9 mouse cellular contexts compared by ENCODE assay signal in genomic region chr10:58652418-58653394, GRCm38 (mm10). TPM values are rescaled to one million over a fixed set of nuclear protein-coding genes. Genes with fewer than 3 reads are reported as not detected.
A peak's percentile ranks its signal among the peaks of the same experiment; 100 is the strongest.
DNase-seq lines count a peak whose midpoint lies in the region; ATAC-seq and TF ChIP-seq lines count a peak whose summit lies in the region.
"Had no signal": no experiment of that assay in that cellular context is flagged by ENCODE, and none has a peak within 500 bp of the region (broad histone marks: within the 10 kb centered on the region; RNA-seq: fewer than 3 reads in every experiment).

No protein-coding gene starts in this region.

- no peaks in the 10 kb centered on the region for H3K36me3 ChIP-seq in heart, postnatal 0 days (replicated peaks; ENCODE audit: control insufficient read depth, insufficient read depth, low read length)
- no peaks in the 10 kb centered on the region for H3K36me3 ChIP-seq in limb, embryonic 14.5 days (ENCODE audit: control insufficient read depth, insufficient read depth, low read length)

- H3K4me3 ChIP-seq in heart, postnatal 0 days (ENCODE audit: low read depth, low read length), result no peak overlapping the region
- no peak overlapping the region for H3K4me3 ChIP-seq in limb, embryonic 14.5 days (replicated peaks; ENCODE audit: low read length)

- no peak overlapping the region for H3K9ac ChIP-seq in heart, postnatal 0 days (replicated peaks; ENCODE audit: low read depth, low read length)
- peak overlapping the region; percentile 17; the same call in 1 of the 2 replicates for H3K9ac ChIP-seq in limb, embryonic 14.5 days (ENCODE audit: low read depth, low read length, severe bottlenecking)

- TF ChIP-seq EP300 in heart, postnatal 0 days (IDR thresholded peaks at IDR 0.05; ENCODE audit: low read depth), result no peak

- H3K27me3 ChIP-seq in heart, postnatal 0 days (ENCODE audit: control insufficient read depth, insufficient read depth, low read length), result no peaks in the 10 kb centered on the region
- H3K27me3 ChIP-seq in limb, embryonic 14.5 days (ENCODE audit: control insufficient read depth, insufficient read depth, low read length), result no peaks in the 10 kb centered on the region

- H3K9me3 ChIP-seq in heart, postnatal 0 days (replicated peaks; ENCODE audit: control insufficient read depth, low read length), result no peaks in the 10 kb centered on the region
- H3K9me3 ChIP-seq in limb, embryonic 14.5 days (ENCODE audit: control insufficient read depth, low read length), result no peaks in the 10 kb centered on the region

- no peak for TF ChIP-seq CTCF in heart, postnatal 0 days (IDR thresholded peaks at IDR 0.05; ENCODE audit: low read depth)

- H3K4me2 ChIP-seq in heart, postnatal 0 days (ENCODE audit: low read depth, low read length), result no peak overlapping the region
- H3K4me2 ChIP-seq in limb, embryonic 14.5 days (replicated peaks; ENCODE audit: low read depth, low read length, severe bottlenecking), result peak overlapping the region; percentile 22

- no peak for TF ChIP-seq POLR2A in limb, embryonic 14.5 days (IDR thresholded peaks at IDR 0.05; ENCODE audit: borderline replicate concordance, extremely low read depth, insufficient read depth, insufficient read length)

- peak; percentile 30 for DNase-seq in 3134 (ENCODE audit: extremely low read depth, insufficient read length, low spot score)
- DNase-seq in adrenal gland, postnatal 14 days, result peak; percentile 65
- peak; percentile 55 for DNase-seq in heart, postnatal 0 days (ENCODE audit: low spot score)
- no peak for DNase-seq in limb, embryonic 14.5 days (ENCODE audit: low spot score)
- DNase-seq in B cell, adult 2 months, result no peak
- no peak for DNase-seq in cerebellum, postnatal 25 days
- no peak for DNase-seq in layer of hippocampus, adult 18-20 months (ENCODE audit: low spot score in 2 of 2)

- peaks cover 12% of the 10 kb centered on the region for H3K4me1 ChIP-seq in heart, postnatal 0 days (ENCODE audit: control insufficient read depth, insufficient read depth)
- H3K4me1 ChIP-seq in limb, embryonic 14.5 days (ENCODE audit: control insufficient read depth, insufficient read depth, low read length), result peaks cover 21% of the 10 kb centered on the region

- WGBS in heart, postnatal 0 days, result 22% methylated on average over 10 of the region's 10 CpGs
- WGBS in limb, embryonic 14.5 days, result 14% methylated on average over 10 of the region's 10 CpGs

- ATAC-seq in heart, postnatal 0 days (ENCODE audit: insufficient read depth, low read depth), result peak; percentile 77
- ATAC-seq in limb, embryonic 14.5 days (ENCODE audit: low FRiP score, low read depth), result no peak
- ATAC-seq in activated CD4-positive, CD25-positive, alpha-beta regulatory T cell, adult 4 months, result no peak

- no peak overlapping the region for H3K27ac ChIP-seq in heart, postnatal 0 days (ENCODE audit: low read depth)
- H3K27ac ChIP-seq in limb, embryonic 14.5 days (replicated peaks; ENCODE audit: low read depth, low read length), result no peak overlapping the region
- H3K27ac ChIP-seq: macrophage had no signal

RNA-seq across cellular contexts. Expression of gene Edar, which starts 22.7 kb away (rescaled TPM):
- total RNA-seq in adrenal gland, postnatal 14 days (2021), result 0.11 and 0.23 TPM in 2 replicates
- total RNA-seq in heart, postnatal 0 days (2014; rRNA removed; ENCODE audit: low replicate concordance), result 0.08 TPM in 1 of 2 replicates, not detected in the other
- not detected in 2 replicates for polyA plus RNA-seq in heart, postnatal 0 days (2015; fragmentation: Nextera tagmentation; extraction: Ambion mirVana)
- polyA plus RNA-seq in limb, embryonic 14.5 days (2012; rRNA removed), result 2.2 and 2.3 TPM in 2 replicates
- 2.3 and 2.8 TPM in 2 replicates for polyA plus RNA-seq in limb, embryonic 14.5 days (2014; fragmentation: Nextera tagmentation; extraction: Ambion mirVana)
- polyA plus RNA-seq in activated CD4-positive, CD25-positive, alpha-beta regulatory T cell, adult 4 months (2017; shearing (Covaris generic)), result under 1 TPM in 1 of 2 experiments, not detected in 1; 0.09 TPM
- total RNA-seq in layer of hippocampus, adult 18-20 months (2021), result not detected
- polyA plus RNA-seq: macrophage had no signal

Comparison
In these comparisons a context has a peak if more than half of its experiments do, and no peak if none do; other contexts are left out.
1. DNase-seq: peak in 3134 (single experiment), adrenal gland, postnatal 14 days (single experiment) and heart, postnatal 0 days (single experiment); none in limb, embryonic 14.5 days (single experiment), B cell, adult 2 months (0 of 2), cerebellum, postnatal 25 days (0 of 2) and layer of hippocampus, adult 18-20 months (0 of 2).